Mouse (Mus musculus): ENCODE data around the gene Adamtsl1.

Gene Adamtsl1

DNA sequence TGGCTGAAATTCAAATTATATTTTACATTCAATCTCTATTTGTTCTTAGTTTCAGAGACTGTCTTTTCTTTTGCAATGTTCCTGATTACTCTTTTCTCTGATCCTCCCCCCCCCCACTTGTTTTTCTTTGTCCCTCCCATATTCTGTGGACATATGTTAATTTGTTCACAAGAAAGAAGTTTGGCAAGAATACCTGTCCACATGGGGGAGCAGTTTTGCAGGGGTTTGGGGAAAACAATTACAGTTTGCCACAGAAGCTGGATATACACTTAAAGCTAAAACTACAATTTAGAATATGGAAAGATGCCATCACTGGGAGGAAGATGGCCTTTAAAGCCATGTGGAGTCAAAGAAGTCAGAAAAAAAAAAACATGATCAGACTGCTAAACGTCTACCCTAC, 532.9 kb downstream of the Adamtsl1 start:
- no peak for DNase-seq (ENCODE audit: low spot score in 2 of 2)

DNA sequence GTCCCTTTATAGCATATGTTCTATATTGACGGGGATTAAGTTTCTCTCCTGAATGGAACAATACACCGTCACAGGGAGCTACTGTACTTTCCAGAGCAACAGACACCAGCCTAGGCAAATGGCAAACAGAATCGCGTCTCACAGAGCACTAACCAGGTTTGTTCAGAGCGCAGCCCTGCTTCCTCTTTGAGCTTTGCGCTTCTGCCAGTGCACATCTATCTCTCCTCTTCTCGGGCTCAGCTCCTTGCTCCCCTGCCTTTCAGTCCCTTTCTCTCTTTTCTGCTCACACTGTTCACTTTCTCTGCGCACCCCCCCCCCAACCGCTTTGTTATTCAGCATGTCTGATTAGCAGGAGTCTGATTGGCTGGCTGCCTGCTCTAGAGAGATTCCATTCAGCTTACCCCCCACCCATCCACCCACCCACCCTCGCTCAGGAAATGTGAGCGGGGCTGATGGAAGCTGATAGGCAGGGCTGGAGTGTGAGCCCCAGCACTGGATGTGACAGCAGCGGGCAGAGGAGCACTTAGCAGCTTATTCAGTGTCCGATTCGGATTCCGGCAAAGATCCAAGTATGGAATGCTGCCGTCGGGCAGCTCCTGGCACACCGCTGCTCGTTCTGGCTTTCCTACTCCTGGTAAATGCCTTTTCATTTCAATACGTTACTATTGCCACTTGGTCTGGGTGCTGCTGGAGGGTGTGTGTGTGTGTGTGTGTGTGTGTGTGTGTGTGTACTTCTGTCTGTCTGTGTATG, 539.7 kb downstream of the Adamtsl1 start:
- peak in 1 of 2 experiments; percentile 34 for DNase-seq (ENCODE audit: low spot score in 2 of 2)

DNA sequence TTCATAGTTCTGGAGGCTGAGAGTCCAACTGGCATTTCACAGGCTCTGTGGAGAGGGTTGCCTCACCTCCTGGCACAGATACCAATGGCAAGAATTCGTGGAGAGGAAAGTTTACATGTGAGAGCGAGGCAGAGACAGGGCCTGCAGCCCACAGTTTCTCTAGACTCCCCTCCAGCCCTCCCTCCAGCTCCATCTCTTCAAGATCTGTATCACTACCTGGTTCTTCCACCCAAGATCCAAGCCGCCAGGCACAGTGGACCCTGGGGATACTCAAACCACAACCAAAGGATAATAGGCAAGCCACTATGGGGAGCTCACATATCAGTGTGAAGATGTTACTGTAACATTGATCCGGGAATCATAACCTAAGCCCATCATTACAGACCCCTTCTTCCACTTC, 546.6 kb downstream of the Adamtsl1 start:
- DNase-seq (ENCODE audit: low spot score in 2 of 2) = no peak

DNA sequence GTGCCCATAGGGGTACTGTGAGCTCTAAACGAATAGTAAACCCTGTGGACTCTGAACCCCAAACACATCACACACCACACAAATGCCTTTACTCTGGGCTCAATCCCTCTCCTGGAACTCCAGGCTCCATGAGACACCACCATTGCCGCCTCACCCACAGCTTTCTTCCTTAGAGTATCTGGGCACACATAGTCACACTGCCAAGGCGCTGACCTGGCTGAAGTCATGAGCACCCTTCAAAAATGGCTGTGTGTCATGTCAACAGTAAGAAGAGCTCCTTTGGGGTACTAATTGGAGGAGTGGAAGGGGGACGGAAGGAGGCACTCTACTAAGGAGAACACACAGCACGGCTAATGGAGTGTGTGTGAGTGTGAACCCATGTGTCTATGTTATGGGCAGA, 554.4 kb downstream of the Adamtsl1 start:
- DNase-seq (ENCODE audit: low spot score in 2 of 2) = no peak

DNA sequence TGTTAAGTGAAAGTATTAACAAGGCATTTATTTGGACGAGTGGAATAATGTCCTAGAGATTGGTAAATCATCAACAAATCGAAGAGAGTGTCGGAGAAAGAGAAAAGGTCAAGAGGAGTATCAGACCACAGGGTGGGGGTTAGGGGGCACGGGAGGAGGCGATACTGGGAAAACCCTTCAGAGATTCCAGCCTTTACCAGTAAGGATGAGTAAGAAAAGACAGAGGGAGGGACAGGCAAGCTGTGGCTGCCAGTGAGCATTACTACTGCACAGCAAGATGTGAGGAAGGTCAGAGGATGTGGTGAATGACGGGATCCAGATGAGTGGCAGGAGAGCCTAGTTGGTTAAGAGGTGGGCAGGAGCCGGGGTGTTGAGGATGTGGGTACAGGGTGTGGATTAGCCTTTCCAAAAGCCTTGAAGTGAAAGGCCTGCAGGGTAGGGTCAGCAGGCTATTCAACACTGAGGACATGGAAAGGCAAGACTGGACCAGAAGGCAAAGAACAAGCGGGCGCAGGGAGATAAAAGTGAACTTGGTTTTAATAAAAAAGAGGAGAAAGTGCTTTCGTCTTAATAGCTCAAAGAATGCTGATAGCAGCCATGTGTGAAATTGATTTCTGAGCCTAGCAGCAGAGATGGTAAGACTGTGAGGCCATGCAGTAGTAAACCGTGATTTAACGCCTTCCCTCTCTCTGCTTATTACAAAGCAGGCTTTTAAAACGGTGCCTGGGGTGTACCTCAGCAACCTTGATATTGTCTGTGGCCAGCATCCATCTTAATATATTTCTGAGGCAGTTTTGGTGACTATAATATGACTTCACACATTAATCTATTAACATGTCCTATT, 555.1 kb downstream of the Adamtsl1 start:
- DNase-seq (ENCODE audit: low spot score in 2 of 2) = no peak

DNA sequence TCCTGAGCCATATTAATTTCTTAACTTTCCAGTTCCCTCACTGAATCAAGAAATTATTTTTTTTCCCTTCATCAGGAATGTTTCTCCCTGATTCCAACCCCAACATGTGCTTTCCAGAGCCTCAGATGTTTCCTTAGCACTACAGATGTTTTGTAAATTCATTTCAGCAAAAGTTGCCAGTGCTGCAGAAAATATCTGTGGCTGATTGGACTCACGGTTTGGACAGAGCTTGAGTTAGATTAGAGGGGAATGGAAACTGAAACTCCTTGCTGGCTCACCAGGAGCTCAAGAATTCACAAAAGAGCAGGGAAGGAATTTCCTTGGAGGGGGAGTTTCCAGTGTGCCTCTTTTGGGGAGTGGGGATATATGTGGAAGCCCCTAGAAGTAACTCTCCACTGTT, 560.9 kb downstream of the Adamtsl1 start:
- DNase-seq (ENCODE audit: low spot score in 2 of 2) = no peak

DNA sequence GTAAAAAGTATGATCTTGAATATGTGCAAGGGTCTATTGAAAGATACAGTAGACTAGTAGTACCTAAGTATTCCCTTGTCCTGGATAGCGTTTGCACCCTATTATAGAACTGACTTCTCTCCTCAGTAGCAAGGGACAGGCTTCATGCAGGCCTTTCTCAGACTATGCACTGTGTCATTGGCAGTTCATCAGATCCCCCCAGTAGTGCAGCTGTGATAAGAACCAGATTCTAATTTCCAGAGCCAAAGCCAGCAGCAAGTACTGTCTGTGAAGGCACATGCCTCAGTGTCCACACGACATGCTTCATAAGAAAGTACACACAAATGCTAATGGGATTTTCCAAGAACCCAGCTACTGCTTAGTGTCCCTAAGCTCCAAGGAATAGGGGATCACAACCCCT, 563.4 kb downstream of the Adamtsl1 start:
- DNase-seq (ENCODE audit: low spot score in 2 of 2) = no peak

DNA sequence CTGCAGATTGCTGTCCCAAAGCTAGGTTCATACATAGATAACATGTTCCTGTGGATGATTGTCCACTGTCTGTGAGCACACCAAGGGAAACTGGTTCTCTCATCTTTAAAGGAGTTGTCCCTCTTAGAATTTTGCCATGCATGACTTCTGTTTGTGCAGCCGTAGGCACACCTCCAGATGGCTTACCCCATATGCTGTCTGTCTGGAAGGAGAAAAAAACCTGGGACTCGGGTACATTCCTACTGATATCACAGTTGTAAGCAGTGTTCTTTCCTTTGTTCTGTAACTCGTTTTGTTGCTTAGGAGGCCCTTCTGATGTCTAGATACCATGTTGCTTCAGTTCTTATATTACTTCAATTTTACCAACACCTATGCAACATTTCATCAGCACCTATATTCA, 563.9 kb downstream of the Adamtsl1 start:
- DNase-seq (ENCODE audit: low spot score in 2 of 2) = peak in 1 of 2 experiments; percentile 33

DNA sequence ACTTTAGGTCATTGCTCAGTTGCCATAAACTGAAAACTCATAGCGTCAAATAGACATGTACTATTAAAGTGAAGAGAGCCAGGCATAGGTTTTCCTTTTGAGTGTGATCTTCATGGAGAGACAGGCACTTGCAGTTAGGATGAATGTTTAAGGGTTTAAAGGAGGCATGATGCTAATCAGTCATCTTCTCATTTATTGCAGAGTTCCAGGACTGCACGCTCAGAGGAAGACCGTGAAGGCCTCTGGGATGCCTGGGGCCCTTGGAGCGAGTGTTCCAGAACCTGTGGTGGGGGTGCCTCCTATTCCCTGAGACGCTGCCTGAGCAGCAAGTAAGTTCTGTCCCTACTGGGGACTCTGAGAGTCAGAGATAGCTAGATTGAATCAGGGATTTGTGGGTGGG, 573.5 kb downstream of the Adamtsl1 start:
- no peak for DNase-seq (ENCODE audit: low spot score in 2 of 2)

DNA sequence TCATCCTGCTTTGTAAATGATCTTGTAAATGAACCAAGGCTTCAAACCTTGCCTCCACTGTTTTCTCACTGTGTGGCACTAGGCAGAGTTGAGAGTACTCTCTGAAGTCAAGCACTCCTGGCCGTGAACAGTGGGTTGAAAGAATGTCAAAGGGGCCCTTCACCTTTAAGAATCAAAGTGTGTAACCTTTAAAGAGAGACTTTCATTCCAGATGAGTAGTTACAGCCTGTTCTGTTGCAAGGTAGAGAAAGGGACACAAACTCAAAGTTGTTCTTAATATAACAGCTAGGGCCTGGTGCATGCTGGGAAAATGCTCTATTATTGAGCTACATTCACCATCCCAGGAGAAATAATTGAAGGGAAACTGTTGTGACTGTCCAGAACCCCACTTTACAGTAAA, 589.2 kb downstream of the Adamtsl1 start:
- DNase-seq (ENCODE audit: low spot score in 2 of 2) = no peak

DNA sequence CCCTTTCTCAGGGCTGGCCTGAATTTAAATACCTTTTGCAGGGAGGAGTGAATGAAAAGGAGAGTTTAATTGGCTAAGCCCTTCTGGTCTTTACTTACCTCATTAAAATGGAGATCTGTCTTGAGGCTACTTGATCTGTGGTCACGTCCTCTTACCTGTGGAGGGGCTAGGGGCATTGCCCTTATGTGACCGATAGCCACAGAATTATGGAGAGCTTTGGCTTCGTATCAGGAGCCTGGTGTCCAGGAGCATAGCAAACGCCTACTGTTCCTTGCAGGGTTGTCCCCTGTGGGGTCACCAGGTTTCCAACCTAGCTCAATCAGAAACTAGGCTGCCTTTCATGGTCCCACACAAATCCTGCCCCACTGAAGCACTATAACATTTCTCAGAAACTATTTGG, 594.4 kb downstream of the Adamtsl1 start:
- no peak for DNase-seq (ENCODE audit: low spot score in 2 of 2)

DNA sequence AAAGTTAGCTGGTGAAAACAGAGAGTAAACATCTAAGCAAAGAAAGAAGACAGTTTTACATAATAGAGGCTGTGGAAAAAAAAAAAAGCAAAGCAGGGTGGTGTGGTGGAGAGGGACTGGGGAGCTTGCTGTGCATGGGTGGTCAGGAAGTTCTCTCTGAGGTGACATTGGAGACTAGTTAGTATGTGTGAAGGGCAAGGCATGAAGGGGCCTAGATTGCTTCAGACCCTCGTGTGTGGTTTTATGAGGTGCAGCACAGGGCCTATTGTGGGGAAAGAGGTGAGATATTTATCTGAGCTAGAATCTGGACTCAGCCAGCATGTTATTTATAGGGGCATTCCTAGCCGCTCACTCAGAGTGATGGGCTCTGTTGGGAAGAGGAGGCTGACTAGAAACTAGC, 605.1 kb downstream of the Adamtsl1 start:
- DNase-seq (ENCODE audit: low spot score in 2 of 2) = no peak

DNA sequence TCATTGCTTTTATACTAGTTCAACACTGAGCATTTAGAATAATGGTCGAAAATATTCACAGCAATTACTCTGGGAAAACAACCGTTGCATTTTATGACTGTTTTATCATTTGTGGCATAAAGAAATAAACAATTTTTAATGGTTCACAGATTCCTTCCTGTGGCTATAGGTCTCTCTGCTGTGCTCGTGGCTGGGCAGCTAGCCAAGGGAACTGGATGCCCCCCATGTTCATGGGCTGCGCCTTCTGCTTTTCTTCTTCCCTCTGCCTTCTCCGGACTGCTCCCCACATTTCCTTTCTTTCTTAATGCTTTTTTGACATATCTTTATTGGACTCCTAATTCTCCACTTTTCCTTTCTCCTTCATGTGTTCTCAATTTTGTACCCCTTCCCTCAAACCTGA, 608.5 kb downstream of the Adamtsl1 start:
- no peak for DNase-seq (ENCODE audit: low spot score in 2 of 2)

DNA sequence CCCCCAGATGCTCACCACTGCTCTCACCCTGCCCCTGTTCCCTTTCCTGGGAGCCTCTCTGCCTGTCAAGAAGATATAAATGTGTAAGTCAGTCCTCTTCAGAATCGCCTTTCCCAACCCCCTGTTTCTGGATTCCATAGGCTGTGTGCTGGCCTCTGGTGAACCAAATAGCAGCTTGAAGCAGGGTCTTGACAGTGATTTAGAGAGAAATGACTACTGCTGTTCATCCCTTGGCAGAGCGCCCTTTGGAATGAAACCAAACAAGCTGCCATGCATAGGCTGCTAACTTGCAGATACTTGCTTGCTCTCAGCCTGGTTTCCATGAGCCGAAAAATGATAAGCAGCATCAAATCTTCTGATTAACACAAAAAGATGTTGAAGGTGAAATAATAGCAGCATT, 610.4 kb downstream of the Adamtsl1 start:
- peak in 1 of 2 experiments; percentile 31 for DNase-seq (ENCODE audit: low spot score in 2 of 2)

DNA sequence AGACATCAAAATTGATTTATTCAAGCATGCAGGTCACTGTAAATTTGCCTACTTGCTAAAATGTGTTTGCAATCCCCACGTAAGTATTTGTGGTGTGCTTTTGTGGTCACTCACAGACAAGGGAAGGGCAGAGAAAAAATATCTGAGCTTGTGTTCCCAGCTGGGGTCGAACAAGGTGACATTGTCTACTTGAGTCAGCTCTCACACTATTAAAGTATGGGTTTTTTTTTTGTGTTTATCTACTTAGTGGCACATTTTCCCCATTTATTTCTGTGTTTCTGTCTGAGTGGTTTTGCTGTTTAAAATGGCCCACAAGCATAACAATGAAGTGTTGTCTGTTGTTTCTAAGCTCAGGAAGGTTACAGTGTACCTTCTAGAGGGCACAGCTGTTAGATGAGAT, 612.7 kb downstream of the Adamtsl1 start:
- DNase-seq (ENCODE audit: low spot score in 2 of 2) = no peak

DNA sequence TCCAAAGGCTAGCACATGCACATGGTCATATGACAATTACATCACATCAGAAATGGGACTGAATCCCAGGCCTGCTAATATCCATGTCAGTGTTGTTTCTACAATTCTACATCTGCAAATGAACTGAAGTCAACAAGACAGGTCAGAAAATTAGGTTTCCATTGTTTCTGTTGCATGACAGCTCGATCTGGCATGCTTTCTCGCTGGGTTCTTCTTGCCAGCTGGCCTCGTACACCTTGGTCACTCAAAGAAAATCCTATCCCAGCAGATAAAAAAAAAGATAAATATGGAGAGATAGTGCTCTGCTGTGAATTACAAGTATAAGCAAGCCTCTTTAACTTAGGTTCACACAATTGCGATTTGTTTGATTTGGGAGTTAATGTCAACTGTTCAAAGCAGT, 644.6 kb downstream of the Adamtsl1 start:
- no peak for DNase-seq (ENCODE audit: low spot score in 2 of 2)

DNA sequence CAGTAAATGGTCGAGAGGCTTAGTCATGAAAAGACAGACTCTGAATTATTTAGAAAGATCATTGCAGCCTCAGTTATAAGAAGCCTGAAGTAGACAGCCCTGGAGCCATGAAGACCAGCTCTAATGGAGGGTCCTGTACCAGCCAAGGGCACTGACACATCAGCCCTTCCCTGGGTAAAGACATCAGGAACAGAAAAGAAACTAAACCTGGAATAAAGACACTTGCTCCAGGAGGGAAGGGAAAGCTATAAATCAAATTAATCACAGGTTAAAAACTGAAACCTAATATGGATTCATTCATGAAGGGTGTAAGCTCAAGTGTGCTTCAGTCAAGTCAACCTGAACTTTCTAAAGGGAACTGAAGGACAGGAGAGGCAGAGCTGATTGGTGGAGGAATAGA, 645.4 kb downstream of the Adamtsl1 start:
- no peak for DNase-seq (ENCODE audit: low spot score in 2 of 2)

DNA sequence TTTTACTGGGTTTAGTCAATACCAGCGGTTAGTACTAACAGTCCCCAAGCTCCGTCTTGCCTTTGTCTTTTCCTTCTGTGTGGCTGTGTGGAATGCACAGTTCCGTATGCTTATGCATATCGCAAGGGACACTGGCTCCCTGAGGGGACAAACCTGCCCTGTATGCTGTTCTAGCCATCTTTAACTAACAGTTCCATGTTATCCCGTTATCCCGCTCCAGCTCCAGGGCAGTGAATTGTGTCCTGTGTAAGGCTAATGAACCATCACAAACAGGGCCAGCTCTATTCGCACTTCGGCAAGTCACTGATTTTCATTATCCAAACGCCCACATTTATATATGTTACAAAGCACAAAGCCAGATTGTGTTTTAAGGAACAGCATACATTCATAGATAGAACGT, 656.8 kb downstream of the Adamtsl1 start:
- DNase-seq (ENCODE audit: low spot score in 2 of 2) = no peak

DNA sequence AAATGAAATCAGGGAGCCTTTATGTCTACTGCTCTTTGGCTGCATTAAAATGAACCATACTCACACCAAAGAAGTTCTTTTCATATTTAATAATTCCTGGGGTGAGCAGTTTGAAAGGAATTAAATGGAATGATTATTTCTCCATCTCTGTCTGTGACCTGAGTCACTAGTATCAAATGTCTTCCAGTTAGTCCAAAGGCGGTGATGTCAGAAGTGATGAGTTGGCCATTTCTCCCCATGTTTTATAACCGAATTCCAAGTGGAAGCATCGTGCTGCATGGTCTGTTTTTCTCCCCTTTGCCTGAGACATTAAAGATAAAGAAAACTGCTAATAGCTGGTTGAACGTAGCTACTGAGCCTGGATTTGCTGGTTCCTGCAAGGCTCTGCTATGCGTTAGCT, 657.5 kb downstream of the Adamtsl1 start:
- no peak for DNase-seq (ENCODE audit: low spot score in 2 of 2)

DNA sequence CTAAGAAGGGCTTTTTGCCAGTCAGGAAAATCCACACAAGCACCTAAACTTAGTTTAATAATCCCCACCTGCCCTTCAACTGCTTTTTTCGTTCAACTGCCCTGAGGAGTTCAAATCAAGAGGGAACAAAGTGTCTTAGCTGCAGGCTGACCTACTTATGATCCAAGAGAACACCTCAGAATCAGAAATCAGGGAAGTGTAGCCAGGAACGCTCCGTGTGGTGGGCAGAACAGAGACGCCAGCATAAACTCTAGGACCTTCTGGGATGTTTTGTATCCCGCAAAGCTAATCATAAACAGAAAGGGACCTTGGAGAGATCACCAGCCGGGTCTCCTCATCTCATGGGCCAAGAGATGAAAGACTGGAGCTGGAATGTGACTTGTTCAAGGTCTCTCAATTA, 663.5 kb downstream of the Adamtsl1 start:
- no peak for DNase-seq (ENCODE audit: low spot score in 2 of 2)

DNA sequence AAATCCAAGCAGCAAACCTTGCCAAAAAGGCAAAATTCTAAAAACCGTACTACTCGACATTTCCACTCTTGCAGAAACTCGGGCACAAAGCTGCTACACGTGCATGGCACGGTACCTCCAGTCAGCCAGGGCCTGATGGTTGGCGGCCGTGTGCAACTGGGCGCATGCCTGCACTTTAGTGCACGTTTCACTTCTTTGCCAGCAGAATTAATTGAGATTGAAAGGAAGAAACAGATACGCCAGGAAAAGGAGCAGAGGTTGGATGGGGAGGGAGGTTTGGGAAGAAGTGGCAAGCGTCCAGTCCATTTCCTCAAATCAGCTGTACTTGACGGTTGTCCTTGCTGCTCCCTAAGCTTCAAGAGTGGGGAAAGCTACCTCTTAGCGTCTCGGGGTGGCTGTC, 664.1 kb downstream of the Adamtsl1 start:
- no peak for DNase-seq (ENCODE audit: low spot score in 2 of 2)

DNA sequence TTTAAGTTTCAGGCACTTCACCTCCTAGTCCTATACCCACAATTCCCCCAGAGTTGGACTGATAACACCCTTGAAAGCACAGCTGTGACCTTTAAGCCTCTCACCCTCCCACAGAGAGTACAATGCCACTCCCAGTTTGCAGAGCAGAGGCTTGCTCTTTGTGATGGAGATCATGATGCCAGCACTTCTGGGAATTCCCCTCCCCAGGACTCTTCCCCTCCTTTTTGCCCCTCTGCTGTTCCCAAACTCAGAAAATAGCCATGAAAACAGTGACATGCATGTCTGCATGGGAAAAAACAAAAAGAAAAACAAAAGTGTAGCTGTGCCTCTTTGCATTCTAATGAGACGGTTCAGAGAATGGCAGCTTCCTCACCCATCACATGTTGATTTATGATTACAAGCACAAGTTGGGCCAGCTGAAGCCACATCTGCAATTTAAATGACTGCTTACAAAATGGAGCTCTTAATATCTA, 669.8 kb downstream of the Adamtsl1 start:
- DNase-seq (ENCODE audit: low spot score in 2 of 2) = peak in 1 of 2 experiments; percentile 8

DNA sequence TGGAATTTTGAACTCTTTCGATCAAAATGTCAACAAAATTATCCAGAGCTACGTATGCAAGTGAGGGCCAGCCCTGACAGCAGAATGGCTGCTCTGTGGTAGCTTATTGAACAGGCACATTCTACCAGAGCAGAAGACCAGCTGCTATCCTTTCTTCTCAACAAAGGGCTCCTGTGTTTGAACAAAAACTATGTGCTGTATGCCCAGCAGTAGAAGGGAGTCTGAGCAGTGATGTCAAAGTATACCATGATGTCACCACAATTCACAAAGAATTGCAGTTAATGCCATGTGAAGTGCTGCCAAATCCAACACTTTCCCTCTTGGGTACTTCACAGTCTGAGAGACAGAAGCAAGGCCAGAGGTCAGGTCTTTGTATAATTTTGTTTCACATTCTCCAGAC, 675.9 kb downstream of the Adamtsl1 start:
- peak; percentile 25 to 32 for DNase-seq (ENCODE audit: low spot score in 2 of 2)

All from left cerebral cortex, adult 9 months (tissue).